Mouse (Mus musculus) frontal cortex, adult (tissue): ENCODE data around the gene Cacna2d1.
A peak's percentile ranks its signal among the peaks of the same experiment; 100 is the strongest.

Experiments used
- ATAC-seq: cut with Nextera tagmentation; 2 replicates; pipeline ENCODE4 v1.9.2; 2017; ENCODE audit warnings: mild to moderate bottlenecking, moderate library complexity, mixed read lengths; ENCODE audit not compliant: low TSS enrichment

Gene Cacna2d1

DNA sequence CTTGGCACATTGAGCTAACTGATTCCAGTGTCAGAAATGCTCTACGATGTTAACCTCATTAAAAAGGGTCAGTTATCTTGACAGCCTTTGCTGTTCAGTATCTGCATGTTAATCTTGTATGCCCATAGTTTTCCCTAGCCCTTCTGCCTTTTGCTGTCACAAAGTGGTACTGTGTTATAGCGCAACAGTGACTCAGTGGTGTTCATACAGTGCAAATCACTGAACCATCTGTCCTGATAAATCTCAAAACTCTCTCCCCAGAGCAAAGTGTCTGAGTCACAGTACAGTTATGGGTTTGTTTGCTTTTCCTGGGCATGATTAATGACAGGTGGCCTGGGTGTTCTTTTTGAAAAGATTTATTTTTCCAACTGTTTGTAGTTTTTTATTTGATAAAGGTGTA, 122.3 kb downstream of the Cacna2d1 start:
- peak; percentile 90 for ATAC-seq

DNA sequence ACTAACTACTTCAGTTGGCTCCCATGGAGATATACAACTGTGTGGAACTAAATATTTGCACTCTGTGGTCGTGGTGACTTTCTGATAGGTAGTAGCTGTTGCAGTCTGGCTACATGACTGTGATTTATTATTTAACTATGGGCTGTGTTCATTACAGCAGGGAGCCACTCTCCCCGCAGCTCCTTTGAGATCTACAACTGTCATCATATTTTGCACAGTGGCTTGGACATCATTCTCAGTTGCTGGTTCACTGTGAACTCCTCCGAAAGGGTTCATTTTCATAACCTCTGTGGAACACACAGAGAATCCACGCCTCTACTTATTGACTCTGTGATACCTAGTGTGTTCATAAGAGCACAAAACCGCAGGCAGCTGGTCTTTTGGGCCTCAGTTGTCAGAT, 128.3 kb downstream of the Cacna2d1 start:
- ATAC-seq: no peak

- ATAC-seq: no peak
Observed at GRCm38 (mm10) chr5:16063273-16063672, 128.8 kb downstream of the Cacna2d1 start.

DNA sequence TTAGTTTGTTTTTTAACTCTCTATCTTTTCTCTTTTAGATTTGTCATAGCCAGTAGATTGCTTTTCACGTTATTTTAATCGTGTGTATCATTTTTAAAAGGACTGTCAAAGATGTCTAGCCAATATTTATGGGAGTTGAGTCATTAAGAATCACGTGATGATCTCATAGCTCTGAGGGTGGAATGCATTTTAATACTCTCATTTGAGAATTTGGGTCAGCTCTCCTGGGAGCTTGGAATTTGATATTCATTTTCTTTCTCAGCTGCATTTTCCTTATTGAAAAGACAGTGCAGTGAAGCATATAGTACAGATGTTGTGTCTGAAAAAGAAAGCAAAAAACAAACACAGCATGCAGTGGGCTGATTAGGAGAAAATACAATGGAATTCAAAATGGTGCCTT, 129.5 kb downstream of the Cacna2d1 start:
- ATAC-seq: no peak

DNA sequence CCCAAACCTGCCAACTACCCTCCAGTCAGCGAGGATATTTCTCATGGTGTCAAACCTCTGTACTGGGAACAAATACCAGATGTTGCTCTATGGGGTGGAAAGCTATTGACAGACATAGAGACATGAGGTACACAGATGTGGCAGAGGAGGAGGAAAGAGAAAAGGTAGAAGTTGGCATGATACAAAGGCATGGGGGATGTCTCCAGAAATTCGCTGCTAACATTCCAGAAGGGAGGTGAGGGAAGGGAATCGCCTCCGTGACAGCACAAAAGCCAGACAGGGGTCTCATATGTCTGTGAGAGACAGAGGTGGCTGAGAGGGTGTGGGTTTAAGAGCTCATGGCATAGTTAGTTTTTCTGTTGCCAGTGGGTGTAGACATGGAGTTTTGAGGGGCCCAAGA, 131.3 kb downstream of the Cacna2d1 start:
- ATAC-seq: no peak

DNA sequence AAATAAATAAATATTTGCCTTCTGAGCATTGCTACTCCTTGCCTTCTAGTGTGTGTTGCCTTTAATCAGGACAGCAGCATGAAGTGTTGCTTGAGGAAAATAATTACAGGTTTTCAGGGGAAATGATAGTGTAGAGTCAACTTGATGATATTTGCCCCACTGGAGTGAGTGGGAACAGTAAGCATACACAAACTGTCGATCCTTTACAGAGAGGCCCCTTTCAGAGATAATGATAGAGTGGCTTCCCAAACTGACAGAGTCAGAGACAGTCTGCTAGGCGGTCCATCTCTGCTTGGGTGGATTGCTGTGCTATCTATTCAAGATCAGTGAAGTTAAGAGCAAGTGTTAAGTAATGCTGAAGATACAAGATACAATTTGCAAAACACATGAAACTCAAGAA, 147.8 kb downstream of the Cacna2d1 start:
- ATAC-seq: no peak

- ATAC-seq: no peak
Observed at GRCm38 (mm10) chr5:16086979-16087902, 152.8 kb downstream of the Cacna2d1 start.

GRCm38 (mm10) chr5:16087995-16088394, 153.5 kb downstream of the Cacna2d1 start:
- ATAC-seq: no peak

DNA sequence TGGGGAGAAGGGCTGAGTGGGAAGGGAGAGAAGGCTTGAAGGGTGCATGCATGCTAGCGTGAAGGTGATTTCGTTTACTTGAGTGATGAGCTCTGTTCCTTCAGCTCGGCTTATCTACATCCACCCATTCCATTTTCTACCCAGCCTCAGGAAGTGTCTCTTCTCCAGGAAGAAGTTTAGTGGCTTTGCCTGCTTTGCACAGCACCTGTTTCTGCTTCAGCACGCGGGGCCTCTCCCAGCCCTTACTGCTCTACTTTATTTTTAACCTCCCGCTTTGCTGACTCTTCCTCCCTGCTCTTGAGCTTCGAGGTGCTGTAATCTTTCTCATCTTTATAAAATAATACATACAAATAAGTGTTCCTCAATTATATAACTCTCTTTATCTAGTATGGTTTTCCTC, 158.0 kb downstream of the Cacna2d1 start:
- ATAC-seq: peak; percentile 72

DNA sequence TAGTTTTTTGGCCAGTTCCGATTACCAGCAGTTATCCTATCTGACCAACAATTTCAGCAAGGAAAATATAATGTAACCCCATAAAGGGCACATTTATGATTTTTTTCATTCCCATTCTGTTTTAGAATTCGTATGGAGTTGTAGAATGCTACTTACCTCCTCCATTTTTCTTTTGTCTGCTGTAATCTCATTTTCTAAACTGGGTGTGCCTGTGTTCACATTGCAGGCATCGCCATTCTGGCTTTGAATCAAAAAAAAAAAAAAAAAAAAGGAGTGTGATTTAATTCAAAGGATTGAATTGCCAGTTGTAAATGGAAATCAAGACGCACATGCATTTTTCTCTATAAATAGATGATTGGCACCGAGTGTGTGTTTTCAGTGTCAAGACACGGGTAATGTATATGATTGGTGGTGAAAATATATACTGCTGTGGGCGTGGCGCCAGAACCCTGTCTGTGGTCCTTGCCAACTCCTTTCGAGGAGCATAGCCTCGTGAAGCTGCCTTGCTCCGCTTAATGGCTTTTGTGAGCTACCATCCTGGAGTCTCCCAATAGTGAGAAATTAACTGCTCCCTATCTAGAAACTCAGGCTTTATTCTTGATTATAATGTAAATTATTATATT, 158.7 kb downstream of the Cacna2d1 start:
- peak; percentile 31; the same call in 1 of the 2 replicates for ATAC-seq

- ATAC-seq: no peak
Observed at GRCm38 (mm10) chr5:16095345-16095744, 160.9 kb downstream of the Cacna2d1 start.

- ATAC-seq: no peak
Observed at GRCm38 (mm10) chr5:16098766-16099165, 164.3 kb downstream of the Cacna2d1 start.

GRCm38 (mm10) chr5:16101820-16102219, 167.3 kb downstream of the Cacna2d1 start:
- ATAC-seq: no peak

DNA sequence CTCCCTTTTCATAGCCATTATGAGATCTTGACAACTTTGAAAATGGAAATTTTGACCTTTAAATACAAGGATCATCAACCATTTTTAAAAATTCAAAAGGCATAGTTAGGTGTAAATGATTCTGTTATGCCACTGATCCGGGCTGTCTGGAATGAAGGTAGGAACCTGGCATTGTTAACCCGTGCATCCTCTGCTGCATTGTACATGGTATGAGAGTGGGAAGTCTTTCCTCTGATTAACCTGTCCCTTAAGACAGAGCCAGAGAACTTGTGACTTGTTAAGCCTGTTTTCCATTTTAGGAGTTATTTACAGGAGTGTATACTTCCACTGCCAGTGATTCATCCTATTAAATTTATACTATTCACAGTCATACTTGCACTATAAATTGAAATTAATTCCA, 171.2 kb downstream of the Cacna2d1 start:
- no peak for ATAC-seq

DNA sequence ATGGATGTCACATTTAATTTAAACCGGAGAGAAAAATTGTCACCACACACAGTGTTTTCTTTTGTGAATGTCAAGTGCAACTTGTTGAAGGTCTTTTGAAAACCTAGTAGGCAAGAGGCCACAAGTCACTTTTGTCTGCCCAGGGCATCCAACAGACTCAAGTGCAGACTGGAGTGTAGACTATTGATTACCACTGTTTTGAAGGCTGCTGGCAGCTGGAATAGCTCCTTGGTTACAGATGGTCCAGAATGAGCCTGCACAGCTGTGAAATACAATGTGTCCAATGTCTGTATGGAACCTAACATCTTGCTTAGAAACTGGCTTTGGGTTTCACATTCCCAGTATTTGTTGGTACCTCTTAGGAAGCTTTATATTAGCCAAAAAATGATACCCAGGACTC, 176.2 kb downstream of the Cacna2d1 start:
- ATAC-seq: no peak

DNA sequence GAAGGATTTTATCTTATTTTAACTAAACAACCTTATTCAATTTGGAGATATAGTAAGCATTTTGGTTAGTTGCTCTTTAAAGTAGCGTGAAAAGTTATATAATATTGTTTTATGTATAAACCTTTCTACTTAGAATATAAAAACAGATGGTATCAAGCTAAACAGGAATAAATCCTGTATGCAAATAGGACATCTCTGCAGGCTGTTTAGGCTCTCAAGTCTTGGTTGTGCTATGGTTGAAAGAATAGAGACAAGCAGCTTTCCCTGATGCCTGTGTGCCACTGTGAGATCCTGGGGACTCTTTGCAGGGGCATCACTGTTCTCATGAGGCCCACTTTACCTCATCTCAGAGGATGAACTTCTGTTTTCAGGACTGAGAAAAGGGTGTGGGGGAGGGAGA, 179.4 kb downstream of the Cacna2d1 start:
- ATAC-seq: peak; percentile 63

GRCm38 (mm10) chr5:16121334-16121733, 186.8 kb downstream of the Cacna2d1 start:
- ATAC-seq: no peak

GRCm38 (mm10) chr5:16122110-16122509, 187.6 kb downstream of the Cacna2d1 start:
- ATAC-seq: no peak

GRCm38 (mm10) chr5:16134286-16135094, 200.0 kb downstream of the Cacna2d1 start:
- ATAC-seq: no peak

GRCm38 (mm10) chr5:16135986-16136385, 201.5 kb downstream of the Cacna2d1 start:
- ATAC-seq: peak; percentile 51

DNA sequence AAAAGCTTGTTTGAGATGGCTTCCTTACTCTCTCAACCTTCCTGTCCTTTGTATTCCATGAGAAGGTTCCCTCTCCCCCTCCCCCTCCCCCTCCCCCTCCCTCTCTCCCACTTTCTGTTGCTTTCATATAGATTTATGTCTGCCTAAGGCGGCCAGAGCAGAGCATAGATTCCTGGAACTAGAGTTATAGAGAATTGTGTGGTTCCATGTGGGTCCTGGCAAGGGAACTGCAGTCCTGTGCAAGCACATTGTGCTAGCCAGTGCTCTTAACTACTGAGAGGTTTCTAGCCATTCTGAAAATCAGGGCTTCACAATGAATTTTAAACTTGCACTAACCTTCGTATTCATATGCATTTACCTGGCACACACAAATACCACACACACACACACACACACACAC, 202.3 kb downstream of the Cacna2d1 start:
- no peak for ATAC-seq

GRCm38 (mm10) chr5:16146602-16147001, 212.1 kb downstream of the Cacna2d1 start:
- no peak for ATAC-seq
